Mouse (Mus musculus): ENCODE data around the gene Mcf2l. TPM values are rescaled to one million over a fixed set of nuclear protein-coding genes. Genes with fewer than 3 reads are reported as not detected.

Mcf2l gene
- total RNA-seq, 2 experiments from 2014 or later: 22.9 to 27.4 TPM

DNA sequence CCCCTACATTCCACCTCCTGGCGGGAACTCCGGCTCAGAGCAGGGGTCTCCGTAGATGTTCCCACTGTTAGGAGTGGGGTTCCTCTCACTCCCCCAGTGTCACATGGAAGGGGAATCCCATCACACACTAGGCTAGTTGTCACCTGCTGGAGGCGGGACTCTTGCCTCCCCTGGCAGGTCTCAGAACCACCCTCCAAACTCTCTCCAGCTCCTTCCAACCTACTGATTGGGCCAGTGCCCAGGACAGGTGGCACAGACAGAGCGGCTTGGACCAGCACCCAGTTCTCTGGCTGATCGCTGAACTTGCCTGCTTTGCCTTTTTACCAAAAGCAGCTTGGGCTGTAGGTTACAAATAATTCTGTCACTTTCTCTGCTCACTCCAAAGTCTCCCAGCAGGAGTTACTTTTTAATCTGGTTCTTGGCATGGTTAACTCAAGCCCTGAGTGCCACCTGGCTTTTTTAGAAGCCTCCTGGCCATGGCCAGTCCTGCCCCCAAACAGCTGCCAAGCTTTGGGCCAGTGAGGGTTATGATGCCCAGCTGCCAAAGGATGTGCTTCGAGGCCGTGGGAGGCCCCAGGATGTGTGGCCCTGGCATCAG is 687 bp downstream of the Mcf2l start:
- no peak for DNase-seq

DNA sequence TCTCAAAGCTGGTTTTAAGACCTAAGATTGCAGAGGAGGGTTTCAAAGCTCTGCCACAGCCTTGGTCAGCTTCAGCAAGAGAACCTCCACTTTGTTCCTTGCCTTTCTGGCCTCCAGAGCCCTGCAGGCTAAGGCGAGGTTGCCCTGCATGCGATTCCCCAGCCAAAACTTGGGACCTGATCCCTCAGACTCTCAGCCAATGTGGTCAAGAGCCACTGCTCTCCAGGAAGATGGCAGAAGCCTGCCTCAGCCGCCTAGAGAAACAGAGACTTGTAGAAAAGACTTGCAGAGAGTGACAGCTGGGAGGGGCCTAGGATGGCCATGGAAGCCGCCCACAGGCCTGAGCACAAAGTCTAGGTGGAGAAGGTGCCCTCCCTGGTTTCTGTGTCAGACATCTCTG is 1.4 kb downstream of the Mcf2l start:
- DNase-seq: no peak

- no peak for DNase-seq
These were observed 3.5 kb downstream of the Mcf2l start for GRCm38 (mm10) chr8:12877126-12877525.

GRCm38 (mm10) chr8:12880163-12880562 is 6.6 kb downstream of the Mcf2l start:
- DNase-seq: no peak

- DNase-seq: no peak
These were observed 9.7 kb downstream of the Mcf2l start for GRCm38 (mm10) chr8:12883051-12884004.

- no peak for DNase-seq
These were observed 14.3 kb downstream of the Mcf2l start for GRCm38 (mm10) chr8:12887772-12888435.

DNA sequence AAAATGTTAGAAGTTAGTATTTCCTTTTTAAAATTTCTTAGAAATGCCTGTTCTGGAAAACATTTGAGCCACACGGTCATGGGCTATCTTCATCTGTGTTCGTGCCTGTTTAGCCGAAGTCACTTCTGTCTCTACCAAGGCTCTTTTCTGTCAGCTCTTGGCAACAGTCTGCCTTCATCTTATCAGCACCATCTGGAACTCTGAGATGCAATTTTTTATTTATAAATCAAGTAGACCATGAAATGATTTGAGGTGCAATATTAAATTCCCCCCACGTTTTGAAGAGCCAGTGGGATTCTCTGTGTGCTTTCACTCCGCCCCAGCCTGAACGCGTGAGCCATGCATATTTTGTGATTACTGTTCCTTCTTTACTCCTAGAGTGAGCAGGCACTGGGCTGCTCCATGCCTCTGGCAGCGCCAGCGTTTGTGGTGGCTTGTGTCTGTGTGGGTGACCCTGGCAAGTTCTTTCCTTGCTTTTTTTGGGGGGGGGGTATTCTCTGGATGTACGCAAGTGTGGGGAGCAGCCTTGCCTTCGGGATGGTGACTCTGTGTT is 15.5 kb downstream of the Mcf2l start:
- DNase-seq: no peak

GRCm38 (mm10) chr8:12892882-12893446 is 19.4 kb downstream of the Mcf2l start:
- DNase-seq: no peak

GRCm38 (mm10) chr8:12893797-12894578 is 20.4 kb downstream of the Mcf2l start:
- DNase-seq: no peak

DNA sequence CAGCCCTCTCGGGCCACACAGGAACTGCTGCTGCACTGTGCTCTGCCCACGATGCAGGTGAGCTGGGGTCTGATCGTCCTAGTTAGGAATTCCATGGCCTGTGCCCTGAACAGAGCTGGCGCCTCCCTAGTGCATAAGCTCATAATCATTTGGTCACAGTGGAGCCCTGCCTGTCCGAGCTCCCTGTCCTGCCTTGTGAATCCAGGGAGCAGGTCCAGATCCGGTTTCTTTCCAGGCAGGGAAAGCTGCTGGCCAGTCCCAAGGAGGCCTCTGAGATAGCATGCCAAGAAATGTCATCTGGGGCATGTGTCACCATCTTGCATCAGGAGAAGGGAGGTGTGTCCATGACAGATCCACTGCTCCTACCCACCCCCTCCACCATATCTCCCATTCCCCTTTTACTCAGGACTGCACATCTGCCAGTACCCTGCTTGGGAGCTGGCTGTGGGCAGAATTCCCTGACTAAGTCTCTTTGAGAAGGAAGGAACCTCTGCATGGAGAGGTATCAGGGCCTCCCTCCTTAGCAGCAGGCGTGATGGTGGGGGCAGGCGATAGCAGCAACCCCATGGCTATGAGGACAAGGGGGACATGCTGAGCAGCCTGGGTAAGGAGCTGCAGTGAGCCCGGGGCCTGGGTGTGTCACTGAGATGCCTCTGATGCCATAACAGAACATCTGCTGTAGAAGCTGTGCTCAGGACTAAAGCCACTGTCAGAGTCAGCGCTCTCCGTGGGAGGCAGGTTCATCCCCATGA is 21.4 kb downstream of the Mcf2l start:
- DNase-seq: no peak

GRCm38 (mm10) chr8:12895535-12896150 is 22.0 kb downstream of the Mcf2l start:
- DNase-seq: no peak

DNA sequence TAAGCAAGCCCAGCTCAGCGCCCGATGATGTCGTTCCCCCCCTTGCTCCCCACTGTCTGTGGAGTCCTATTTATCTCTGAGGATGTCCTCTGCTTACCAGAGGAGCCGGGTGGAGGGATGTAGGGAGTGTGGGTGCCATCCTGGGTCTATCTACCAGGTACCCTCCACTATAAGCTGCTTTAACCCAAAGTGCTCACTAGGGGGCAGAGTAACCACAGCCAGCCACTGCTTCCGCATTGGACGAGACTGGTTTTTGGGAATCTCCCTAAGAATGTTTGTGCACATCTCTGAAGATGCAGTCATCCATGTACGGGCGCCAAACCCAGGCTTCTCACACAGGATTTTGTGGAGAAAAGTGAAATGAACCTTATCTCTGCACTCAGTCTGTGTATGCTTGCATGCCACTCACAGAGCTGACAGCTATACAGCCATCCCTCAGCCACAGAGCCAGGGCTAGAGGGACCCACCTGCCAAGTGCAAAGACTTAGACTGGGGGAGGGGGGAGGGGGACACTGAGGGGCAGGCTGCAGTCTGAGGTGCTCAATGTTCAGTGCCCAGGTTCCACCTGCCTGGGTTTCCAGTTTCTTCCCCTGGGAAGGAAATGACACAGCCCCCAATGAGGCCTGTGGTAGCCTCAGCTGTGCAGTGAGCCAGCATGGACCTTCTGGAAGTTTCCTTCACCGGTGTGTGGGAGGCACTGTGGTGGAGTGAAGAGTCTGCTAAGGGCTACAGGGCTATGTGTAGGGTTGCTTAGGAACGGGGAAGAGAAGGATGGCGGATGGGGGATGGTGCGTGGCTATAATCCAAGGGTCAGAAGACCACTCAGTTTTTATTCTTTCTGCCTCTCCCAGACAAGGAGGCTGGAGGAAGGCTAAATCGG is 23.1 kb downstream of the Mcf2l start:
- peak; percentile 23 for DNase-seq

- DNase-seq: peak; percentile 30
These were observed 24.2 kb downstream of the Mcf2l start for GRCm38 (mm10) chr8:12897815-12898214.

GRCm38 (mm10) chr8:12903790-12904415 is 30.3 kb downstream of the Mcf2l start:
- no peak for DNase-seq

GRCm38 (mm10) chr8:12905122-12905521 is 31.5 kb downstream of the Mcf2l start:
- no peak for DNase-seq

- DNase-seq: peak; percentile 67
These were observed 32.2 kb downstream of the Mcf2l start for GRCm38 (mm10) chr8:12905599-12906321.

DNA sequence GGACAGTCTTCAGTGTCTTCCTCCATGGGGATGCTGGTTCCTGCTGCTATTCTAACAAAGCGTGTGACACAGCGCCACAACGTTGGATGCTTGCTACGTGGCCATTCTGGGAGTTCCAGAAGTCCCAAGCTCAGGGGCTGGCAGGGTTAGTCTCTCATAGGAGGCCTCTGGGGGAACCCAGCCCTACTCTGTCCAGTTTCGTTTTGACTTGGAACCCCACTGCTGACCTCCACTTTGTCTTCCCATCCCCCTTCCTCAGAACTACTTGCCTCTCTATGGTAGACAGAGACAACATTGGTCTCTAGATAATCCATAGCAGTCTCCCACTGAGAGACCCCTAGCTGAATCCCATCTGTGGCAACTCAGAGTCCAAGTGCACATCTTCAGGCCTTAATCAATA is 33.0 kb downstream of the Mcf2l start:
- DNase-seq: no peak

DNA sequence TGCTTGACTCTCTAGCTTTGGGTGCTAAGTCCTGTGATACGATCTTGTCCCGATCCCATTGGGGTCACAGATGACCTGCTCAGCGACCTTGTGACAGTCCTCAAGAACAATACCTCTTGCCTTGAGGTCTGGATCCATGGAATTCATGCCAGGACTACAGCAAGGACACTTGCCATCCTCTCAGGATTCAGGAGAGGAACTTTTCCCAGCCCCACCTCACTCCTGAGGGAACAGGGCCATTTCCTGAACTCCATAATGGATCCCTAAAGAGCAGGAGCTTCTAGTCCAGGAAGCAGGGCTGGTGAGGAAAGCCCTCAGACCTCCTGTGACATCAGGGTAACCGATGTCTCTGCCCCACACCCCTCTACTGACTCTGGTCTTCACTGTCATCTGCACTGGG is 34.1 kb downstream of the Mcf2l start:
- DNase-seq: no peak
